Mouse (Mus musculus): ENCODE measurements around the gene Cpne6.

DNA sequence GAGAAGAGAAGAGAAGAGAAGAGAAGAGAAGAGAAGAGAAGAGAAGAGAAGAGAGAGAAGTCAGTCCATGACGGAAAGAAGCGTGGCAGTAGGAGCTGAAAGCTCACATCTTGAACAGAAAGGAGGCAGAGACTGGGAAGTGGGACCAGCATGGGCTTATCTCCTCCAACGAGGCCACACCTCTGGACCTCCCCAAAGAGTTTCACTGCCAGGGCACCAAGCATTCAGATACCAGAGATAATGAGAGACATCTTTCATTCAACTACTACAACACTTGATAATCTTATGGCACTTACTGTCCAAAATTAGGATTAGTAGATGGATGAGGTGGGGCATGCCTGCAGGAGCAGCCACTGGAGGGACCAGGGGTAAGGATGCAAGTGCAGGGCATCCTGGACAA is 45.5 kb downstream of the Cpne6 start:
- no peak for TF ChIP-seq POLR2A (IDR thresholded peaks at IDR 0.05; ENCODE audit: insufficient read depth, low read depth, low read length)
- TF ChIP-seq EP300 (IDR thresholded peaks at IDR 0.05; ENCODE audit: insufficient read depth, low read depth, low read length) = no peak
- no peak for TF ChIP-seq CTCF (IDR thresholded peaks at IDR 0.05)
